Mouse (Mus musculus) thymus, adult 2 months (tissue): Measurements from ENCODE around the gene Bsnd. TPM values are rescaled to one million over a fixed set of nuclear protein-coding genes. Genes with fewer than 3 reads are reported as not detected.

Source experiments
- DNase-seq: peaks from one replicate; pipeline ENCODE4 v3.0.0; 2021
- H3K27ac ChIP-seq: fragments of 200-500 bp; 2 replicates; pipeline ENCODE4 v1.5.1; 2012; ENCODE audit warnings: low read length, control low read depth; ENCODE audit not compliant: control insufficient read depth, insufficient read depth
- H3K27me3 ChIP-seq: fragments of 200-500 bp; 2 replicates; pipeline ENCODE4 v1.6.1; 2012; ENCODE audit warnings: mild to moderate bottlenecking, low read length, moderate library complexity, mixed read lengths; ENCODE audit not compliant: control insufficient read depth, insufficient read depth
- H3K36me3 ChIP-seq: fragments of 200-500 bp; 2 replicates; pipeline ENCODE4 v1.6.1; 2012; ENCODE audit warnings: mild to moderate bottlenecking, low read length, moderate library complexity; ENCODE audit not compliant: control insufficient read depth, insufficient read depth
- H3K4me1 ChIP-seq: fragments of 200-500 bp; replicated peaks from 2 replicates; pipeline ENCODE4 v1.6.1; 2012; ENCODE audit warnings: low read length; ENCODE audit not compliant: control insufficient read depth, insufficient read depth
- H3K4me3 ChIP-seq: fragments of 200-500 bp; 2 replicates; pipeline ENCODE4 v1.5.1; 2012; ENCODE audit warnings: mild to moderate bottlenecking, low read length, control low read depth, moderate library complexity; ENCODE audit not compliant: control insufficient read depth, insufficient read depth
- CTCF ChIP-seq: fragments of 200-500 bp; IDR thresholded peaks from 2 replicates; pipeline ENCODE4 v1.5.1; 2012; ENCODE audit warnings: mild to moderate bottlenecking, control low read depth, low read length, moderate library complexity, borderline replicate concordance; ENCODE audit not compliant: control insufficient read depth, poor library complexity, insufficient read depth; ENCODE audit errors: extremely low read depth
- POLR2A ChIP-seq: fragments of 200-500 bp; IDR thresholded peaks from 2 replicates; pipeline ENCODE4 v1.6.1; 2012; ENCODE audit warnings: mild to moderate bottlenecking, low read length, control low read depth, moderate library complexity; ENCODE audit not compliant: control insufficient read depth, poor library complexity, insufficient read depth; ENCODE audit errors: extremely low read depth
- whole genome bisulfite sequencing: fragments of 180-500 bp; shearing (Covaris S2); methylation state at CpG from one replicate; pipeline ENCODE4 v1.1.7; 2018; 5-methylcytosine and 5-hydroxymethylcytosine counted together
- polyA plus RNA-seq: library from polyadenylated mRNA; depleted of rRNA; stranded (reverse); fragments of >200 nt; gene quantifications from 2 replicates; pipeline ENCODE4 v1.2.3, GENCODE M21; 2012

The Bsnd gene
- polyA plus RNA-seq, 1 experiment = 0.28 TPM

DNA sequence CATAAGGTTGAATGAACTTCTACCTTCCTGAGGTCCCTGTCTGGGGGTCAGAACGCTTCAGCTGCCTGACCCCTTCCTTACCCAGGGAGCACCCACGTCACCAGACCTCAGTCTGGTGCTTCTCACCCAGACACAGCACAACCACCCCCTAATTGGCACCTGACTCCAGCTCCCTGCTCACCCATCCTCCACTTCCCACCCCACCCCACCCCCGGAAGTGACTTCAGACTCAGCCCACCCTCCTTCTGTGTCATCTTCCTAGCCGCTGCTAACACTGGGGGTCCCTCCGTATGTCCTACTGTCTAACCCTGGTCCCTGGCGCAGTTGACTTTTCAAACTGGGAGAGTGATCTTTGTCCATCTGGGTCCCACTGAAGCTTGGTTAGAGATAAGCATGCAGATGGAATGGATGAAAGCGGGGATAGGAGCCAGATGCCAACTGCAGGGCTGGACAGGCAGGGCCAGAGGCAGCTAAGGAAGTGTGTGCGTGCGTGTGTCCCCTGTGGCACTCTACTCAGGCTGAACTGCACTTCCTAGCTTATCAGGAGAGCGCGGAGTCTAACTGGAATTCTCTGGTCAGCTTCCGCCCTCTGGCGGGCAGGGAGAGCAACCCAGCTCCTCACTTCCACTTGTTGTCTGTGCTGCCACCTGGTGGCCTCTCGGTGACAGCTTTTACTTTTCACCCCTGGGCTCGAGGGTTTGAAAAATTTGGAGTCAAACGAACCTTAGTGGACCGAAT is 37.5 kb upstream of the Bsnd start:
- Histone ChIP-seq H3K4me1 (peaks cover 28% of the 10 kb centered on the region), H3K27me3 (no peaks in the 10 kb centered on the region), H3K27ac (peak overlapping the region; percentile 86), H3K4me3 (peak overlapping the region; percentile 64), H3K36me3 (no peaks in the 10 kb centered on the region)
- WGBS = 13% methylated on average over 17 of the region's 17 CpGs
- DNase-seq = peak; percentile 86
- TF ChIP-seq POLR2A = no peak
- peak; percentile 99 for TF ChIP-seq CTCF

DNA sequence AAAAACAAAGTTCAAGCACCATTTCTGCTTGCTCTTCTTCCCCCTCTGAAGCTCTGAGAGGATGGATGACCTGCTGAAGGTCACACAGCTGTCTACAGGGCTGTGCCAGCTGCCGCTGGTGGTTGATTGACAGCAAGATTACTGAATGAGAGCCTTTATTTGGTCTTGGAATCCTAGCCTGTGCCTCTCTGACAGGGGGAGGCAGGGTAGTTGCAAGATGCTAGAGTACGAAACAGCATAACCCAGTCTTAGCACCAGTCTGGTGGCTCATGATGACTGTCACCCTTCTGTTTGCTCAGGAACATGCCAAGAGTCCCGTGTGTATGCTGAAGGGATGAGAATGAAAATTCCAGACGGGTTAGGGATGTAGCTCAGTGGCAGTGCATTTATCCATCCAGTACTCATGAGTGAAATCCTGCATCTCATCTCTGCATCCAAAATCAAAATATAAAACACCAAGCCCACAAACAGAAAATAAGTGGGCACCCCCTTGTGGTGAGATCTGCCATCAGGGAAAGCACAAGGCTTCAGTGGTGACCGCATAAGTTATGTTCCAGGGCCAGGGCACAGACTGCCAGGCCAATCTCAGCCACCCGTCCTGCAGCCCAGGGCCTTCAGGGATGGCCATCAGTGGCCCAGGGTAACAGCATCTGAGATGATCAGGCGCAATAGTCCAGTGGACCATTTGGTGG is 35.9 kb upstream of the Bsnd start:
- peaks cover 15% of the 10 kb centered on the region for H3K4me1 ChIP-seq
- TF ChIP-seq POLR2A (no peak), CTCF (no peak)
- no peaks in the 10 kb centered on the region for H3K27me3 ChIP-seq
- 87% methylated on average over 7 of the region's 7 CpGs for WGBS
- DNase-seq = peak; percentile 23
- no peaks in the 10 kb centered on the region for H3K36me3 ChIP-seq
- no peak overlapping the region for H3K4me3 ChIP-seq
- H3K27ac ChIP-seq = no peak overlapping the region

DNA sequence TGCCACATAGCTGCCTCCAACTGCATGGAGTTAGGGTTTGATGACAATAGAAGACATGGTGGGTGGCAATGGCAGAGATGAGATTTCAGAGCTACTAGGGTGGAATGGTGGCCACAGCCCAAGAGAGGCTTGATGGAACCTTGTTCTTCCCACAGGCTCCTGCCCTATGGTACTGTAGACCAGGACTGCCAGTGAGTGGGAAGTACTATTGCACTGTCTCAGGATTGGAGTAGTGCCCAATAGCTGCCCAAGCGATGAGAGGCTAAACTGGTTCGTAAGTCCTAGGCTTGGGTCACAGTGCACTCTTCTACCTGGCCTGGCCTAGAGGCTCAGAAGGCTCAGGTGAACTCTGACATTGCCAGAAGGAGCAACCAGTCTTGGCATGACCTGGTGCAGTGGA is 32.9 kb upstream of the Bsnd start:
- H3K4me3 ChIP-seq = no peak overlapping the region
- no peaks in the 10 kb centered on the region for H3K27me3 ChIP-seq
- 98% methylated on average over 2 of the region's 2 CpGs for WGBS
- DNase-seq = no peak
- no peak overlapping the region for H3K27ac ChIP-seq
- no peak for TF ChIP-seq CTCF
- no peak for TF ChIP-seq POLR2A
- peaks cover 5% of the 10 kb centered on the region for H3K4me1 ChIP-seq
- no peaks in the 10 kb centered on the region for H3K36me3 ChIP-seq

DNA sequence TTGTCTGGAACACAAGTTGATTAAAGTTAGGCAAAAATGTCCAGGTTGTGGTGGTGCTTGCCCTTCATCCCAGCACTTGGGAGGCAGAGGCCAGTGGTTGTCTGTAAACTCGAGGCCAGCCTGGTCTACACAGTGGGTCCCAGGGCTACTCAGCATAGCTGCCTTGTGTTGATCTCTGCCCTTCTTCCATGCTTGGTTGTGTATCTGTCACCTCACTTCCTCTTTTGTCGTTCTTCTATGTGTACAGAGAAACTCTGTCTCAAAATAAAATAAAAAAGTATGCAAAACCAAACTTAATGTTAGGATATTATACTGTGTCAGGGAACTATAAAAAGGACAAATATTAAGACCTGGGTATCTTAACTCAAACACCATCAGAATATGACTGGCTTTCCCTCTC is 32.0 kb upstream of the Bsnd start:
- 17% methylated on average over 2 of the region's 2 CpGs for WGBS
- TF ChIP-seq CTCF = no peak
- TF ChIP-seq POLR2A = no peak
- no peak overlapping the region for H3K4me3 ChIP-seq
- no peak for DNase-seq
- H3K4me1 ChIP-seq = peaks cover 3% of the 10 kb centered on the region
- no peaks in the 10 kb centered on the region for H3K27me3 ChIP-seq
- H3K27ac ChIP-seq = no peak overlapping the region
- H3K36me3 ChIP-seq = no peaks in the 10 kb centered on the region

DNA sequence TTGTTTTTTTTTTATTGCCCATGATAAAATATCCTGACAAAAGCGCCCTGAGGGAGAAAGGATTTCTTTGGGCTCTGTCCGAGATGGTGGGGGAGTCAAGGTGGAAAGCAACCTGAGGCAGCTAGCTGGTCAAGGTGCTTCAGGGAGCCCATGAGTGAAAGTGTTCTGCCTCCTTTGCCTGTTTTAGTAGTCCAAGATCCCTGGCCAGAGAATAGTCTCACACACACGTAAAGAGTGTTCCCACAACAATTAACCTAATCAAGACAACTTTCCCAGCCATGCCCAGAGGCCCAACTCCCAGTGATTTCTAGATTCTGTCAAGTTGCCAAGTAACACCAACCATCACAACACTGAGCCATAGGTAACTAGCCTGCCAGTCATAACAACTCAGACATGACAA is 30.5 kb upstream of the Bsnd start:
- WGBS = 91% methylated on average over 3 of the region's 3 CpGs
- no peak for DNase-seq
- no peak overlapping the region for H3K27ac ChIP-seq
- H3K27me3 ChIP-seq = no peaks in the 10 kb centered on the region
- no peaks in the 10 kb centered on the region; the same call in 1 of the 2 replicates for H3K4me1 ChIP-seq
- H3K4me3 ChIP-seq = no peak overlapping the region
- TF ChIP-seq POLR2A = no peak
- no peak for TF ChIP-seq CTCF
- no peaks in the 10 kb centered on the region for H3K36me3 ChIP-seq

DNA sequence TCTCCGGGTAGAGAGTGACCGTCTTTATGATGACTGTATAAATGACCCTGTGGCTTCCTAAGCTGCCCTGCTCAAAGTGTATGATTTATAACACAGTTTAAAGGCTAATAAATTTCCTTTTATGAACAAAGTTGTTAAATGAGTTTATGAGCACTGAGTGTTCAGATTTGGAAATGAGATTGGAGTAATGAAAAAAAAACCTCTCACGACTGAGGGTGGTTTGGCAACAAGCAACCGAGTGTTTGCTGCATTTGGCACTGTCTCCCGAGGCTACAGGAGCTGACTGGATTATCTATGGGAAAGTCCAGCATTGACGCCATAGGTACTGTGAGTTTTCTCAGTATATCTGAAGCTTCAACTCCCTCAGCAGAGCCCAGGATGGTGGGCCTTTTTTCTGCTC is 22.5 kb upstream of the Bsnd start:
- TF ChIP-seq POLR2A = no peak
- no peak for TF ChIP-seq CTCF
- no peaks in the 10 kb centered on the region for H3K36me3 ChIP-seq
- no peak overlapping the region for H3K27ac ChIP-seq
- H3K4me3 ChIP-seq = no peak overlapping the region
- no peaks in the 10 kb centered on the region for H3K27me3 ChIP-seq
- no peaks in the 10 kb centered on the region for H3K4me1 ChIP-seq
- WGBS = 86% methylated on average over 6 of the region's 6 CpGs
- no peak for DNase-seq
